Mouse (Mus musculus): ENCODE measurements around the gene H2al1h. TPM values are rescaled to one million over a fixed set of nuclear protein-coding genes. Genes with fewer than 3 reads are reported as not detected.

The H2al1h gene
- polyA plus RNA-seq, 1 experiment from 2014 or later, result not detected

DNA sequence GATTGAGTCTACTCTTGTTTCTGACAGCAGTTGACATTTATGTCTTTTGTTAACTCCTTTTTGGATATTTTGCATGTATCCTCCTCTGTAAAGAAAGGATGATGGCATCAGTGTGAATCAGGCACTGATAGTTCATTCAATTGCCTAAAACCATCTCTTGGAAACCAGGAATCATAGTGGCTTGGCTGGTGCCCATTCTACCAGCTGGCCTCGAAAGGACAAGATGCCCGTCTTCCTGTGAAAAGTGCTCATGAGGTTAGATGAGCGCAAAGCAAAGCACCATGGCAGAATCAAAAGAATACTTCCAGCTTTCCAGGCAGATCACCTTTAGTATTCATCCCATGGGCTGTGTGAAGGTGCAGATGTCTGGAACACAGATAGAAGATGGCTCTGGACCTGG is 25.5 kb downstream of the H2al1h start:
- TF ChIP-seq EP300 (IDR thresholded peaks at IDR 0.05; ENCODE audit: low read depth) (no peak), CTCF (IDR thresholded peaks at IDR 0.05; ENCODE audit: low read depth) (no peak)

DNA sequence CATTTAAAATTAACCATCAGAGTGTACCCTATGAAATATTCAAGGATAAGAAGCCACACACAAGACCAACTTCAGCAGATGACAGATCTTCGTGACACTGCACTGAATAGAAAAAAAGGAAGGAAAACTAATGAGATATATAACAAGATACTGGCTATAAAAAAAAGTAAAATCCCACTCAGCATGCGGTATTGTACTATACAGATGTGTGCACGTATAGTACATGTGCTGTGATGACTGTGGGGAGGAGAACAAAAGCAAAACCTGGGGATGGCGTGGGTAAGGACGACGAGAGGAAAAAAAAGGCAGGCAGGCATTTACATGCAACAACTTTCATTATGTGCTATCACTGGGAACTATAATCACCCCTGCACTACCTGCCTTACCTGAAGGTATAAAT is 39.5 kb downstream of the H2al1h start:
- TF ChIP-seq EP300 (IDR thresholded peaks at IDR 0.05; ENCODE audit: low read depth), result no peak
- no peak for TF ChIP-seq CTCF (IDR thresholded peaks at IDR 0.05; ENCODE audit: low read depth)
- ATAC-seq (no peak), DNase-seq (no peak)
- H3K9me3 ChIP-seq (ENCODE audit: low read length), result no peaks in the 10 kb centered on the region
- H3K4me3 ChIP-seq (ENCODE audit: low read depth, low read length), result no peak overlapping the region
- H3K36me3 ChIP-seq (replicated peaks; ENCODE audit: insufficient read depth, low read length), result no peaks in the 10 kb centered on the region
- no peaks in the 10 kb centered on the region for H3K4me1 ChIP-seq (ENCODE audit: insufficient read depth)
- H3K9ac ChIP-seq (replicated peaks), result no peak overlapping the region
- no peak overlapping the region for H3K27ac ChIP-seq (ENCODE audit: low read depth)
- H3K27me3 ChIP-seq (ENCODE audit: insufficient read depth, low read length), result no peaks in the 10 kb centered on the region
- no peak overlapping the region for H3K4me2 ChIP-seq (ENCODE audit: low read depth, low read length)
- WGBS (ENCODE audit: insufficient replicate concordance), result 58% methylated on average over 6 of the region's 6 CpGs

More for the DNA sequence above, 25.5 kb downstream of the H2al1h start:
- Histone ChIP-seq H3K4me3 (ENCODE audit: low read depth, low read length) (no peak overlapping the region), H3K9ac (replicated peaks) (no peak overlapping the region), H3K27ac (ENCODE audit: low read depth) (no peak overlapping the region), H3K36me3 (replicated peaks; ENCODE audit: insufficient read depth, low read length) (no peaks in the 10 kb centered on the region), H3K4me2 (ENCODE audit: low read depth, low read length) (no peak overlapping the region), H3K9me3 (ENCODE audit: low read length) (no peaks in the 10 kb centered on the region), H3K27me3 (ENCODE audit: insufficient read depth, low read length) (no peaks in the 10 kb centered on the region; the same call in 1 of the 2 replicates), H3K4me1 (ENCODE audit: insufficient read depth) (no peaks in the 10 kb centered on the region)
- 80% methylated on average over 3 of the region's 3 CpGs for WGBS (ENCODE audit: insufficient replicate concordance)
- ATAC-seq (no peak), DNase-seq (no peak)

DNA sequence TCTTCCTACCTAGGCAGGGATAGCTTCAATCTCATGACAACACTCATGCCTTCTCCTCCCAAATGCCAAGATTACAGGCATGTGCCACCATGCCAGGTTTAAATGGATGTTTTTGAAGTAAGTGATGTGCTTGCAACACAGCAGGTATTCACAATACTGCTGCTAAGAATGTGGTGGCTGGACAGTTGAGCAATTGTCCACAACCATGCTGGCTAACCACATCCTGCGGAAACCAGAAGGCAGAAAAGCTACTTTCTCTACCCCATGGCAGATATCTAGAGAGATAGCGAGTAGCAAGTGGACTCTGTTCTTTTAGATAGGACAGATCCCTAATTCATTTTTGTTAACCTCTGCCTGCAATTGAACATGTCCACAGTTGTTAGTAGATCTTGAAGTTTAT is 40.0 kb downstream of the H2al1h start:
- no peak overlapping the region for H3K9ac ChIP-seq (replicated peaks)
- H3K27ac ChIP-seq (ENCODE audit: low read depth), result no peak overlapping the region
- no peak overlapping the region for H3K4me2 ChIP-seq (ENCODE audit: low read depth, low read length)
- H3K36me3 ChIP-seq (replicated peaks; ENCODE audit: insufficient read depth, low read length), result no peaks in the 10 kb centered on the region
- no peak for TF ChIP-seq EP300 (IDR thresholded peaks at IDR 0.05; ENCODE audit: low read depth)
- TF ChIP-seq CTCF (IDR thresholded peaks at IDR 0.05; ENCODE audit: low read depth), result no peak
- WGBS (ENCODE audit: insufficient replicate concordance), result 38% methylated on average over 2 of the region's 2 CpGs
- H3K4me3 ChIP-seq (ENCODE audit: low read depth, low read length), result no peak overlapping the region
- no peaks in the 10 kb centered on the region for H3K9me3 ChIP-seq (ENCODE audit: low read length)
- no peaks in the 10 kb centered on the region for H3K27me3 ChIP-seq (ENCODE audit: insufficient read depth, low read length)
- no peaks in the 10 kb centered on the region for H3K4me1 ChIP-seq (ENCODE audit: insufficient read depth)
- no peak for ATAC-seq
- peak; percentile 13 for DNase-seq

DNA sequence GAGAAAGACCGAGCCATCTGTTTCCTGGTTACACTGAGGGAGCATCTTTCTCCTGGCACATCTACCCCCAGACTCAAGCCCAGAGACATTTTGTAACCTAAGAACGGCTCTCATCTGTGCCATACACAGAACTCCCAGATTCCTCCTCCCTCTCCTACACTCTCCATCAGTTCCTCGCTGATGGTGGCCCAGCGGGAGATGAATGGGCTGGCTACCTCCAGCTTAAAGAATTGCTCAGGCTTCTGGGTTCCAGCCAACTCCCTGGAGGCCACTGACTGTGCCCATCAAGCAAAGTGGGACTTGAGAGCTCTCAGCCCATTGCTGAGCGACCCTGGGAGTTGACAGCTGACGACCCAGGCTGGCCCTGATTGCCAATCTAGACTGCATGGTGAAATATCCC is 42.6 kb downstream of the H2al1h start:
- no peaks in the 10 kb centered on the region for H3K27me3 ChIP-seq (ENCODE audit: insufficient read depth, low read length)
- no peaks in the 10 kb centered on the region for H3K4me1 ChIP-seq (ENCODE audit: insufficient read depth)
- no peaks in the 10 kb centered on the region for H3K36me3 ChIP-seq (replicated peaks; ENCODE audit: insufficient read depth, low read length)
- no peak for TF ChIP-seq CTCF (IDR thresholded peaks at IDR 0.05; ENCODE audit: low read depth)
- no peak for TF ChIP-seq EP300 (IDR thresholded peaks at IDR 0.05; ENCODE audit: low read depth)
- ATAC-seq, result no peak
- DNase-seq, result no peak
- no peak overlapping the region for H3K27ac ChIP-seq (ENCODE audit: low read depth)
- no peak overlapping the region for H3K4me3 ChIP-seq (ENCODE audit: low read depth, low read length)
- 64% methylated on average over 6 of the region's 6 CpGs for WGBS (ENCODE audit: insufficient replicate concordance)
- no peaks in the 10 kb centered on the region for H3K9me3 ChIP-seq (ENCODE audit: low read length)
- H3K9ac ChIP-seq (replicated peaks), result no peak overlapping the region
- H3K4me2 ChIP-seq (ENCODE audit: low read depth, low read length), result no peak overlapping the region

DNA sequence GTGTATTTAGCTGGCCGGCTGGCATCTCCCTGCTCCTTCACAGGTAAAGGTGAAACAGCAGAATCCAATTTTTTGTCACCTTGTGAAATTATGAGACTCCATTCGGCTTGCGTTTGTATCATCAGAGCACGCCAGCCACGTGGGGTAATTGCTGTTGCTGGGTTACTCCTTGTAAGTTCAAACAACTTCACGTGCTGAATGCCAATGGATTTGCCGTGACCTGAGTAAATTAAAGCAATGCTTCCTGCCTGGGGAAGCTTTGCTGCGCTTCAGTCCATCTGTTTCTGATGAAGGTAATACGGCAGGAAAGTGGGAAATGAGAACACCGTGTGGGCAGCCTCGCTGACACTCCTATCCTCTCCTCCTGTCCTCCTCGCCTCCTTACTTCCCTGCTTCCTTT is 43.9 kb downstream of the H2al1h start:
- H3K36me3 ChIP-seq (replicated peaks; ENCODE audit: insufficient read depth, low read length), result no peaks in the 10 kb centered on the region
- DNase-seq, result no peak

More for the DNA sequence above, 43.9 kb downstream of the H2al1h start:
- Histone ChIP-seq H3K9me3 (ENCODE audit: low read length) (no peaks in the 10 kb centered on the region), H3K27me3 (ENCODE audit: insufficient read depth, low read length) (no peaks in the 10 kb centered on the region), H3K4me3 (ENCODE audit: low read depth, low read length) (no peak overlapping the region), H3K4me1 (ENCODE audit: insufficient read depth) (no peaks in the 10 kb centered on the region), H3K9ac (replicated peaks) (no peak overlapping the region), H3K27ac (ENCODE audit: low read depth) (no peak overlapping the region), H3K4me2 (ENCODE audit: low read depth, low read length) (no peak overlapping the region)
- no peak for ATAC-seq
- TF ChIP-seq EP300 (IDR thresholded peaks at IDR 0.05; ENCODE audit: low read depth) (no peak), CTCF (IDR thresholded peaks at IDR 0.05; ENCODE audit: low read depth) (no peak)
- WGBS (ENCODE audit: insufficient replicate concordance), result 61% methylated on average over 12 of the region's 12 CpGs

Other genes with a start within 250 kb of the H2al1h start
- not detected in 2 replicates for gene H2al1a, start 22.2 kb upstream of the H2al1h start, polyA plus RNA-seq (2015; fragmentation: Nextera tagmentation; extraction: Ambion mirVana)
- gene H2al1b, start 19.1 kb upstream of the H2al1h start, polyA plus RNA-seq (2015; fragmentation: Nextera tagmentation; extraction: Ambion mirVana), result not detected in 2 replicates
- gene H2al1c, start 15.8 kb upstream of the H2al1h start, polyA plus RNA-seq (2015; fragmentation: Nextera tagmentation; extraction: Ambion mirVana), result not detected in 2 replicates
- not detected in 2 replicates for gene H2al1d, start 12.7 kb upstream of the H2al1h start, polyA plus RNA-seq (2015; fragmentation: Nextera tagmentation; extraction: Ambion mirVana)
- not detected in 2 replicates for gene H2al1e, start 9.6 kb upstream of the H2al1h start, polyA plus RNA-seq (2015; fragmentation: Nextera tagmentation; extraction: Ambion mirVana)
- not detected in 2 replicates for gene H2al1f, start 6.3 kb upstream of the H2al1h start, polyA plus RNA-seq (2015; fragmentation: Nextera tagmentation; extraction: Ambion mirVana)
- gene H2al1g, start 3.2 kb upstream of the H2al1h start, polyA plus RNA-seq (2015; fragmentation: Nextera tagmentation; extraction: Ambion mirVana), result not detected in 2 replicates
- not detected in 2 replicates for gene H2al1i, start 3.2 kb downstream of the H2al1h start, polyA plus RNA-seq (2015; fragmentation: Nextera tagmentation; extraction: Ambion mirVana)
- not detected in 2 replicates for gene H2al1j, start 6.3 kb downstream of the H2al1h start, polyA plus RNA-seq (2015; fragmentation: Nextera tagmentation; extraction: Ambion mirVana)

Data from liver, postnatal 0 days (tissue).